Mouse (Mus musculus): Measurements from ENCODE around the gene Plin1. TPM values are rescaled to one million over a fixed set of nuclear protein-coding genes. Genes with fewer than 3 reads are reported as not detected.

Gene Plin1
- polyA plus RNA-seq, 1 experiment = not detected

DNA sequence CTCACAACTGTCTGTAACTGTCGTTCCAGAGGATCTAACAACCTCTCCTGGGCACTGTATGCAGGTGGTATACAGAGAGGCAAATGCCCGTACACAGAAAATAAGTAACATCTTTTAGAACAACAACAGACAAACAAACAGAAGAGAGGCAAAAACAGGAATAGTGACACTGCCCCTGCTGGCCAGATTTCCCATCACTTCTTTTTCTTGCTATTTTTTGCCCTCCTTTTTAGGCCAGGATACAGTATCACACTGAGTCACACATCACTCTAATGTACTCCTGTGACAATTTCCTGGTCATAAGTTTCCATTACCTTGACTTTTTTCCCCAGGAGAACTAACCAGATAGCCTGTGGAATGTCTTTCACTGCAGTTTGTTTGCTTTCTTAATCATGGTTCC lies 23.6 kb upstream of the Plin1 start:
- no peaks in the 10 kb centered on the region for H3K79me2 ChIP-seq (ENCODE audit: control insufficient read depth, insufficient read depth)
- H3K79me3 ChIP-seq (ENCODE audit: low read depth) = no peaks in the 10 kb centered on the region
- no peaks in the 10 kb centered on the region for H3K36me3 ChIP-seq (ENCODE audit: control insufficient read depth, insufficient read depth)
- H3K27me3 ChIP-seq (ENCODE audit: control insufficient read depth, insufficient read depth, insufficient read length) = peaks cover 10% of the 10 kb centered on the region
- TF ChIP-seq MYOD1 (IDR thresholded peaks at IDR 0.05; ENCODE audit: control insufficient read depth, insufficient read length, low read depth) = no peak
- no peak for TF ChIP-seq CEBPB (IDR thresholded peaks at IDR 0.05; ENCODE audit: low read depth)
- no peak for TF ChIP-seq MYOG (IDR thresholded peaks at IDR 0.05; ENCODE audit: control insufficient read depth, extremely low read depth, insufficient read length)
- no peak for TF ChIP-seq USF1 (IDR thresholded peaks at IDR 0.05; ENCODE audit: low read depth)
- TF ChIP-seq CTCF (IDR thresholded peaks at IDR 0.05; ENCODE audit: control insufficient read depth, insufficient read depth, insufficient read length) = no peak
- TF ChIP-seq FOSL1 (IDR thresholded peaks at IDR 0.05; ENCODE audit: insufficient read depth, low read length, poor library complexity, severe bottlenecking) = no peak
- no peak for TF ChIP-seq MAX (IDR thresholded peaks at IDR 0.05)
- H3K4me3 ChIP-seq (ENCODE audit: insufficient read depth, poor library complexity, severe bottlenecking) = no peak overlapping the region
- H3ac ChIP-seq (ENCODE audit: control insufficient read depth, insufficient read length, low read depth) = no peak overlapping the region

DNA sequence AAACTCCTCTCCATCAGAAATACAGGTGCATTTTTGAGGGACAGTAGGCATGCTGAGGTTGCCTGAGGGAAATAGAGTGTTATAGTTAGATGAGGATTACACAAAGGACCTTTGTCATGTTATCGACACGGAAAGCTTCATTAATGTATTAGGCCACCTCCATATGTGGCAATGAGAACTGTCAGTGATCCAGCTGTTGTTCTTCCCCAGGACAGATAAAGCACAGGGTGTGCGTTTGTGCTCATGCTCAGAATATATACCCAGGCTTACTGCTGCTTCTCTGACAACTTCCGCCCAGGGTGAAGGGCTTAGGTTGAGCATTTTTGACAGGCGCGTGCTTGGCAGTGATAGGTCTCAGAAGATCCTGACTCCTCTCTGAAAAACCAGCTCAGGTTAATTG lies 16.8 kb upstream of the Plin1 start:
- Histone ChIP-seq H3K79me2 (ENCODE audit: control insufficient read depth, insufficient read depth) (no peaks in the 10 kb centered on the region), H3K36me3 (ENCODE audit: control insufficient read depth, insufficient read depth) (no peaks in the 10 kb centered on the region), H3K4me3 (ENCODE audit: insufficient read depth, poor library complexity, severe bottlenecking) (no peak overlapping the region), H3K79me3 (ENCODE audit: low read depth) (no peaks in the 10 kb centered on the region), H3ac (ENCODE audit: control insufficient read depth, insufficient read length, low read depth) (no peak overlapping the region), H3K27me3 (ENCODE audit: control insufficient read depth, insufficient read depth, insufficient read length) (peaks cover 2% of the 10 kb centered on the region)
- TF ChIP-seq CTCF (IDR thresholded peaks at IDR 0.05; ENCODE audit: control insufficient read depth, insufficient read depth, insufficient read length) = no peak
- TF ChIP-seq CEBPB (IDR thresholded peaks at IDR 0.05; ENCODE audit: low read depth) = no peak

DNA sequence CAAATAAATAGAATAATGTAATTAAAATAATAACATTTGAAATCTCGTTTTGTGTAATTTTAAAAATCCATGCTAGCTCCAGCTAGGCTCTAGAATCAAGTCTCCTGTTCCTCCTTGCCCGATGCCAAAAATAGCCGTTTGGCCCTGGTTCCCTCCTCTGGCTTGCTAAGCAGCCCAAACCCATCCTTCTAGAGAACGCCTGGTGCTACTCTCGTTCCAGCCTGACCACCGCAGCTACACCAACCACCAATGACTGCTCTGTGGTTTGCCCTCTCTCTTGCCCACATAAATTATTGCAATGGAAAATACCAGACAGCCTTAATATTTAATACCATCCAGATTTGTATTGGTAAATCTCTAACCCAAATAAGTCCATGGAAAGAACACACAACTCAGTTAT lies 15.0 kb upstream of the Plin1 start:
- Histone ChIP-seq H3K79me2 (ENCODE audit: control insufficient read depth, insufficient read depth) (no peaks in the 10 kb centered on the region), H3K79me3 (ENCODE audit: low read depth) (no peaks in the 10 kb centered on the region), H3K27me3 (ENCODE audit: control insufficient read depth, insufficient read depth, insufficient read length) (no peaks in the 10 kb centered on the region), H3K4me3 (ENCODE audit: insufficient read depth, poor library complexity, severe bottlenecking) (no peak overlapping the region), H3K36me3 (ENCODE audit: control insufficient read depth, insufficient read depth) (no peaks in the 10 kb centered on the region), H3ac (ENCODE audit: control insufficient read depth, insufficient read length, low read depth) (no peak overlapping the region)
- TF ChIP-seq MAX (IDR thresholded peaks at IDR 0.05) = no peak
- no peak for TF ChIP-seq FOSL1 (IDR thresholded peaks at IDR 0.05; ENCODE audit: insufficient read depth, low read length, poor library complexity, severe bottlenecking)
- TF ChIP-seq MYOG (IDR thresholded peaks at IDR 0.05; ENCODE audit: control insufficient read depth, extremely low read depth, insufficient read length) = no peak
- no peak for TF ChIP-seq USF1 (IDR thresholded peaks at IDR 0.05; ENCODE audit: low read depth)
- no peak for TF ChIP-seq CEBPB (IDR thresholded peaks at IDR 0.05; ENCODE audit: low read depth)
- TF ChIP-seq CTCF (IDR thresholded peaks at IDR 0.05; ENCODE audit: control insufficient read depth, insufficient read depth, insufficient read length) = no peak
- TF ChIP-seq MYOD1 (IDR thresholded peaks at IDR 0.05; ENCODE audit: control insufficient read depth, insufficient read length, low read depth) = no peak

DNA sequence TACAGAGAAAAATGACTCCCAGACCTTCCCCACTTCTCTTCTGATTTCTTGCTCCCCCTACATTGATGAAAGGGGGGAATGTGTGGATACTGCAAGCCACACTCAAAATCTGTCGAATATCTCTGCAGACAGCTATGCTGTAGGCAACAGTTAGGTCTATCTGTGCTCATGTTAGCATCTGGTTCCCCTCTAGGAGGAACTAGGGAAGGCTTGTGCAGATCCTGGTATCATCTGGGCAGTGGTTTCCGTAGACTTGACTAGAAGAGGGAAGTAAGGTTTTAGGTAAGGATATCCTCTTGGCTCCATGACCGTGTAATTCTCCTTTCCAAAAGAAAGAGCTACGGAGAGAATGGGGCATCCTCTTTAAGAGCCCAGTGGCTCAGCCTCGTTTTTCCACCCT lies 11.9 kb upstream of the Plin1 start:
- no peaks in the 10 kb centered on the region for H3K27me3 ChIP-seq (ENCODE audit: control insufficient read depth, insufficient read depth, insufficient read length)
- H3K4me3 ChIP-seq (ENCODE audit: insufficient read depth, poor library complexity, severe bottlenecking) = no peak overlapping the region
- no peaks in the 10 kb centered on the region for H3K79me2 ChIP-seq (ENCODE audit: control insufficient read depth, insufficient read depth)
- H3ac ChIP-seq (ENCODE audit: control insufficient read depth, insufficient read length, low read depth) = no peak overlapping the region
- no peaks in the 10 kb centered on the region for H3K79me3 ChIP-seq (ENCODE audit: low read depth)
- no peaks in the 10 kb centered on the region for H3K36me3 ChIP-seq (ENCODE audit: control insufficient read depth, insufficient read depth)
- no peak for TF ChIP-seq MYOG (IDR thresholded peaks at IDR 0.05; ENCODE audit: control insufficient read depth, extremely low read depth, insufficient read length)
- no peak for TF ChIP-seq CEBPB (IDR thresholded peaks at IDR 0.05; ENCODE audit: low read depth)
- no peak for TF ChIP-seq FOSL1 (IDR thresholded peaks at IDR 0.05; ENCODE audit: insufficient read depth, low read length, poor library complexity, severe bottlenecking)
- TF ChIP-seq MYOD1 (IDR thresholded peaks at IDR 0.05; ENCODE audit: control insufficient read depth, insufficient read length, low read depth) = no peak
- no peak for TF ChIP-seq CTCF (IDR thresholded peaks at IDR 0.05; ENCODE audit: control insufficient read depth, insufficient read depth, insufficient read length)
- TF ChIP-seq USF1 (IDR thresholded peaks at IDR 0.05; ENCODE audit: low read depth) = no peak
- no peak for TF ChIP-seq MAX (IDR thresholded peaks at IDR 0.05)

DNA sequence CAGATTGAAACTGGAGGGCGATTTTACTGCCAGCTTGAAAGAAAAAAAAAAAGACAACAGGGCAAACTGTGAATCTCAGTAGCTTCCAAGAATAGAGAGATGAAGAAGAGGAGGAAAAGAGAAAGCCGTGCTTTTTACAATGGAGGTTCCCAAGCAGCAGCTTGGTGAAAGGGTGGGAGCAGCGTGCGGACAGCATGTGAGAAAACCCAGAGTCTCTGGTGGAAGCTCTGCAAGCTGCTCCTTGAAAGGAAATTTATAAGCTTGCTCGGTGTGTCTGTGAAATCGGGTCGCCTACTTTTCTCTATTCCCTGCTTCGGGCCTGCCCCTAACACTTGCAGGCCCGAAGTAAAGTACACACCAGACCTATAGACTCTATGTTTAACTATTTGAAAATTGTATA lies 11.3 kb upstream of the Plin1 start:
- Histone ChIP-seq H3K36me3 (ENCODE audit: control insufficient read depth, insufficient read depth) (no peaks in the 10 kb centered on the region), H3ac (ENCODE audit: control insufficient read depth, insufficient read length, low read depth) (no peak overlapping the region)
- TF ChIP-seq MAX (IDR thresholded peaks at IDR 0.05) (no peak), MYOD1 (IDR thresholded peaks at IDR 0.05; ENCODE audit: control insufficient read depth, insufficient read length, low read depth) (no peak)

DNA sequence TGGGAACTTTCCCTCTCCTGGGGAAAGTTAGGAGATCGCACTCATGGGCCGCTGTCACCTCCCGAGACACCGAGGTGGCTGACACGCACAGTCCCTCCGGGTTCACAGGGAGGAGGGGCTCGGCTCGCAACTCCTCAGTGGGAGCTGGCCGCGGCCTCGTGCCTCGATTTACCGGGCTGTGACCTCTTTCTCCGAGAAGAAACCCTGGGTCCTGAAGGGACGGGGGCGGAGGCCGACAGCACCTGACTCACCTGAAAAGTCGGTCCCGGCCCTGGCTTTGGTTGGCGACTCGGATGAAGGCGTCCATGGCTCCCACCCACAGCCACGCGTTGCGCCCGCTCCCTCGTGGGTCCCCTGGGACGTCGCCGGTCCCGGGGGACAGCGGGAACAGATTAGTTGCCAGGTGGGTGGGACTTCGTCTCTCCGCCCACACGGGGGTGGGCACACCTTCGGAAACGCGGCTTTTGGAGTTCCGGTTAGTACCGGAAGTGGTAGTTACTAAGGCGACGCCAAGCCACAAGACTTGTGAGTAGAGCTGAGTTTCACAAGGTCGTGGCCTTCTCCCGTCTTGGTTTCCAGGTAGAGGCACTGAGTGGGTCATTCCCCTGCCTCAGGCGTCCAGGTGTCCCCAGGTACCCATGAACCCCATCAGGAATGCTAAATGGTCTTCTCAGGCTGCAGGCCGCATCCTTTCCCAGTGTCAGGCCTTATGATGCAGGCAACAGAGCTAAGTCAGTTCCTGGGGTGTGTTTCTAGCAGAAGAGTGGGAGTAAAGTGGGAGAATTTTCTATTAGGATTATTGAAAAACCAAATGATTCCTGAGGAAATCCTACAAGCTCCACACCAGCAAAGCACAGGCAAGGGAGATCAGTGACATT lies 10.2 kb upstream of the Plin1 start, which contains the start of the genes Pex11a and Wdr93:
Gene Pex11a (minus strand): TSS at position 473 of the 878 bp plus-strand sequence.
Gene Wdr93 (plus strand): TSS at position 505 of the 878 bp plus-strand sequence.
- Histone ChIP-seq H3K36me3 (ENCODE audit: control insufficient read depth, insufficient read depth) (no peaks in the 10 kb centered on the region), H3ac (ENCODE audit: control insufficient read depth, insufficient read length, low read depth) (peak within 1 kb of the TSS; percentile 81), H3K27me3 (ENCODE audit: control insufficient read depth, insufficient read depth, insufficient read length) (no peaks in the 10 kb centered on the region), H3K79me2 (ENCODE audit: control insufficient read depth, insufficient read depth) (no peaks in the 10 kb centered on the region), H3K4me3 (ENCODE audit: insufficient read depth, poor library complexity, severe bottlenecking) (peak within 1 kb of the TSS; percentile 45), H3K79me3 (ENCODE audit: low read depth) (no peaks in the 10 kb centered on the region)
- TF ChIP-seq FOSL1 (IDR thresholded peaks at IDR 0.05; ENCODE audit: insufficient read depth, low read length, poor library complexity, severe bottlenecking) (no peak), MYOD1 (IDR thresholded peaks at IDR 0.05; ENCODE audit: control insufficient read depth, insufficient read length, low read depth) (no peak), MYOG (IDR thresholded peaks at IDR 0.05; ENCODE audit: control insufficient read depth, extremely low read depth, insufficient read length) (no peak), CTCF (IDR thresholded peaks at IDR 0.05; ENCODE audit: control insufficient read depth, insufficient read depth, insufficient read length) (no peak), MAX (IDR thresholded peaks at IDR 0.05) (no peak), USF1 (IDR thresholded peaks at IDR 0.05; ENCODE audit: low read depth) (no peak), CEBPB (IDR thresholded peaks at IDR 0.05; ENCODE audit: low read depth) (no peak)

More for the DNA sequence above, 11.3 kb upstream of the Plin1 start:
- Histone ChIP-seq H3K4me3 (ENCODE audit: insufficient read depth, poor library complexity, severe bottlenecking) (no peak overlapping the region), H3K79me2 (ENCODE audit: control insufficient read depth, insufficient read depth) (no peaks in the 10 kb centered on the region), H3K79me3 (ENCODE audit: low read depth) (no peaks in the 10 kb centered on the region), H3K27me3 (ENCODE audit: control insufficient read depth, insufficient read depth, insufficient read length) (no peaks in the 10 kb centered on the region)
